Mouse (Mus musculus) stomach, postnatal 0 days (tissue): Measurements from ENCODE around the gene Pip4k2a. TPM values are rescaled to one million over a fixed set of nuclear protein-coding genes. Genes with fewer than 3 reads are reported as not detected.

Experiments
- ATAC-seq: fragments of 200-750 bp; cut with Nextera tagmentation; 2 replicates; pipeline ENCODE4 v1.8.0; 2017; ENCODE audit not compliant: low FRiP score, low TSS enrichment
- DNase-seq: peaks from one replicate; pipeline ENCODE4 v3.0.0-alpha.2; 2016; ENCODE audit warnings: low spot score
- H3K27ac ChIP-seq: fragments of 300-500 bp; sonication (generic); replicated peaks from 2 replicates; pipeline ENCODE4 v1.5.1; 2014; ENCODE audit warnings: mild to moderate bottlenecking, control low read depth
- H3K27me3 ChIP-seq: fragments of 300-500 bp; sonication (generic); 2 replicates; pipeline ENCODE4 v1.6.1; 2014; ENCODE audit warnings: low read length; ENCODE audit not compliant: control insufficient read depth, insufficient read depth
- H3K36me3 ChIP-seq: fragments of 300-500 bp; sonication (generic); 2 replicates; pipeline ENCODE4 v1.6.1; 2014; ENCODE audit warnings: low read length, mixed read lengths; ENCODE audit not compliant: control insufficient read depth, insufficient read depth
- H3K4me1 ChIP-seq: fragments of 300-500 bp; sonication (generic); replicated peaks from 2 replicates; pipeline ENCODE4 v1.6.1; 2014; ENCODE audit warnings: antibody characterized with exemption; ENCODE audit not compliant: control insufficient read depth, insufficient read depth
- H3K4me2 ChIP-seq: fragments of 300-500 bp; sonication (generic); replicated peaks from 2 replicates; pipeline ENCODE4 v1.6.1; 2014; ENCODE audit warnings: low read depth, mild to moderate bottlenecking, control low read depth, moderate library complexity
- H3K4me3 ChIP-seq: fragments of 300-500 bp; sonication (generic); 2 replicates; pipeline ENCODE4 v1.5.1; 2014; ENCODE audit warnings: low read depth, low read length, control low read depth
- H3K9ac ChIP-seq: fragments of 300-500 bp; sonication (generic); 2 replicates; pipeline ENCODE4 v1.6.1; 2014; ENCODE audit warnings: mild to moderate bottlenecking, low read length, control low read depth, mixed read lengths
- H3K9me3 ChIP-seq: fragments of 300-500 bp; sonication (generic); 2 replicates; pipeline ENCODE4 v1.6.1; 2016; ENCODE audit warnings: low read length; ENCODE audit not compliant: control insufficient read depth
- CTCF ChIP-seq: IDR thresholded peaks from 2 replicates; pipeline ENCODE4 v1.5.1; 2016; ENCODE audit warnings: antibody characterized with exemption, low read depth, mild to moderate bottlenecking, moderate library complexity
- EP300 ChIP-seq: optimal IDR thresholded peaks from 2 replicates; pipeline ENCODE3; 2016; ENCODE audit warnings: antibody characterized with exemption
- WGBS: fragments of 180-500 bp; shearing (Covaris S2); extraction: QIAGEN DNeasy Blood & Tissue Kit; methylation state at CpG from one replicate; pipeline ENCODE4 v1.1.7; 2014; 5-methylcytosine and 5-hydroxymethylcytosine counted together
- polyA plus RNA-seq: library from polyadenylated mRNA; unstranded; fragments of >200 nt; fragmentation: Nextera tagmentation; extraction: Ambion mirVana; gene quantifications from 2 replicates; pipeline ENCODE4 v1.2.1, GENCODE M21; 2015

Pip4k2a gene
- polyA plus RNA-seq, 1 experiment from 2014 or later = 4.5 TPM

DNA sequence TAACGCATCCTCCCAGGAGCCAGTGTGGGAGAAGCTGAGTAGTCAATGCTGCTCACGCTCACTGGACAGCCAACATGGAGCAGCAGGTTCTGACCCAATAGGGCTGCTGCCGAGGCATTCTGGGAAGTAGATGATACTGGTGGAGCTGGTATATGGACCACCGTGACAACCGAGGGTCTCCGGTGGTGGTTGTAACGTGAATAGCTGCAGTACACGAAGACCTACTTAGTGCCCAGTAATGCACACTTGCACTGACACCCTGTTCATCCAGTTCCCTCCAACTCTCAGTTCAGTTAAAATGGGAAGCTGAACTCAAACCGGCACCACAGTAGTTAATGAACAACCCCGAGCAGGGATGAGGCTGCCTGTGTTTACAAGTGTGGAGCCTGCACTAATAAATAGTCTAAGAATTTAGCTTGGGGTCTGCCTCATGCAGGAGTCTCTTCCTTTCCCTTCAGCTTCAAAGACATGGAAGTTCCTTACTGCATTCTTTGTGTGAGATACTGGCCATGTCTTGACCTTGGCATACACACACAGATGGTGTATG is 105.9 kb downstream of the Pip4k2a start:
- H3K27ac ChIP-seq = no peak overlapping the region
- no peaks in the 10 kb centered on the region for H3K4me1 ChIP-seq
- no peaks in the 10 kb centered on the region for H3K36me3 ChIP-seq
- H3K4me2 ChIP-seq = no peak overlapping the region
- no peak overlapping the region for H3K4me3 ChIP-seq
- no peak for TF ChIP-seq EP300
- TF ChIP-seq CTCF = no peak
- ATAC-seq = no peak
- no peaks in the 10 kb centered on the region for H3K9me3 ChIP-seq
- WGBS = 70% methylated on average over 10 of the region's 10 CpGs
- H3K27me3 ChIP-seq = no peaks in the 10 kb centered on the region
- no peak for DNase-seq
- H3K9ac ChIP-seq = no peak overlapping the region

DNA sequence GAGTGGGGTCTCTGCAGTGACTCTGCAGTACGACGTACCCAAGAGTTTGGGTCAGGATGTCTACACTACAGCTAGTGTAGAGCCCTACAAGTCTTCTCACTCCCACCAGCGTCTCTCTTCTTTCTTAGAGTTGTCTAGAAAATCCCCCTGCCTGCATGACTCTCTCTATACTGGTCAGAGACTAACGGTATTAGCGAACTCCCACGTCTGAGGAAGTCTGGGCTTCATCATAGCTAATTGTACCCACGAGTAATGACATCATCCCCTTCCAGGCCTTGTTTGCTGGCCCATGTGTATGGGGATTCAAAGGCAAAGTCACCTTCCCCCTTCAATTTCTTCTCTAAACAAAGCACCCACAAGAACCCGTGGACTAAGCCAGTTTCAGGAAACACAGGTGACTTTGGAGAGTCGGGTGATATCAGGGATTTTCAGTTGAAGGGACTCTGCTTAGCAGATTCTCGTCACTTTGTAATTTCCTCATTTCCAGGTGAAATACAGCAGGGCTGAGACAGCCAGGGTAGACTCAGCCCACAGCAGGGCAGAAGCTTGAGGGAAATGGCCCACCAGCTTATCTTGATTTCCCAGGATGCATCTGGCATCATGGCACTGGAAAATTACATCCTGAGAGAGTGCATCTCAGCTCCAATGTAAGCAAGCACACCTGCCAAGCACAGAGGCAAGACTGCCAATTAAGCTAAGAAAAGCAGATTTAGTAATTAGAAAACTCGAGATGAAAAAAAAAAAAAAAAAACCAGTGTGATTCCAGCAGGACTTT is 107.5 kb downstream of the Pip4k2a start:
- WGBS = 58% methylated on average over 11 of the region's 11 CpGs
- Histone ChIP-seq H3K9ac (no peak overlapping the region), H3K9me3 (no peaks in the 10 kb centered on the region), H3K27ac (no peak overlapping the region), H3K4me1 (no peaks in the 10 kb centered on the region), H3K4me2 (no peak overlapping the region), H3K4me3 (no peak overlapping the region), H3K36me3 (no peaks in the 10 kb centered on the region), H3K27me3 (no peaks in the 10 kb centered on the region)
- ATAC-seq (no peak), DNase-seq (no peak)
- no peak for TF ChIP-seq CTCF
- no peak for TF ChIP-seq EP300

- DNase-seq = no peak
- no peaks in the 10 kb centered on the region for H3K4me1 ChIP-seq
- no peaks in the 10 kb centered on the region for H3K27me3 ChIP-seq
- no peaks in the 10 kb centered on the region for H3K9me3 ChIP-seq
- no peak overlapping the region for H3K9ac ChIP-seq
- 71% methylated on average over 3 of the region's 3 CpGs for WGBS
- TF ChIP-seq CTCF = peak; percentile 51
- TF ChIP-seq EP300 = no peak
- no peak overlapping the region for H3K27ac ChIP-seq
- H3K4me3 ChIP-seq = no peak overlapping the region
- H3K4me2 ChIP-seq = no peak overlapping the region
- H3K36me3 ChIP-seq = no peaks in the 10 kb centered on the region
- ATAC-seq = no peak
Measured at GRCm38 (mm10) chr2:18884277-18884676, 113.6 kb downstream of the Pip4k2a start.

- no peaks in the 10 kb centered on the region for H3K9me3 ChIP-seq
- DNase-seq = no peak
- no peak overlapping the region for H3K4me3 ChIP-seq
- H3K4me2 ChIP-seq = no peak overlapping the region
- no peaks in the 10 kb centered on the region for H3K4me1 ChIP-seq
- no peak overlapping the region for H3K27ac ChIP-seq
- no peak for ATAC-seq
- H3K36me3 ChIP-seq = no peaks in the 10 kb centered on the region
- no peaks in the 10 kb centered on the region for H3K27me3 ChIP-seq
- no peak overlapping the region for H3K9ac ChIP-seq
- TF ChIP-seq CTCF (no peak), EP300 (no peak)
- WGBS = 95% methylated on average over 7 of the region's 7 CpGs
Measured at GRCm38 (mm10) chr2:18874626-18875025, 123.3 kb downstream of the Pip4k2a start.

- no peak overlapping the region for H3K4me2 ChIP-seq
- H3K36me3 ChIP-seq = no peaks in the 10 kb centered on the region
Measured at GRCm38 (mm10) chr2:18874063-18874462, 123.9 kb downstream of the Pip4k2a start.

GRCm38 (mm10) chr2:18873440-18873839 is 124.5 kb downstream of the Pip4k2a start:
- H3K4me3 ChIP-seq = no peak overlapping the region
- no peak overlapping the region for H3K9ac ChIP-seq
- 74% methylated on average over 3 of the region's 3 CpGs for WGBS
- ATAC-seq (no peak), DNase-seq (no peak)
- H3K4me2 ChIP-seq = no peak overlapping the region
- no peaks in the 10 kb centered on the region for H3K4me1 ChIP-seq
- no peaks in the 10 kb centered on the region for H3K9me3 ChIP-seq
- TF ChIP-seq CTCF (no peak), EP300 (no peak)
- H3K27me3 ChIP-seq = no peaks in the 10 kb centered on the region
- H3K27ac ChIP-seq = no peak overlapping the region
- H3K36me3 ChIP-seq = no peaks in the 10 kb centered on the region

More at GRCm38 (mm10) chr2:18874063-18874462, 123.9 kb downstream of the Pip4k2a start:
- ATAC-seq (no peak), DNase-seq (no peak)
- H3K9me3 ChIP-seq = no peaks in the 10 kb centered on the region
- H3K27me3 ChIP-seq = no peaks in the 10 kb centered on the region
- no peaks in the 10 kb centered on the region for H3K4me1 ChIP-seq
- H3K27ac ChIP-seq = no peak overlapping the region
- 88% methylated on average over 8 of the region's 8 CpGs for WGBS
- H3K4me3 ChIP-seq = no peak overlapping the region
- no peak for TF ChIP-seq CTCF
- TF ChIP-seq EP300 = no peak
- H3K9ac ChIP-seq = no peak overlapping the region
